Mouse (Mus musculus): ENCODE measurements around the gene Gm21994. TPM values are rescaled to one million over a fixed set of nuclear protein-coding genes. Genes with fewer than 3 reads are reported as not detected.

Gm21994 gene
- polyA plus RNA-seq, 1 experiment from 2014 or later = 1.6 TPM

Other genes with a start within 250 kb of the Gm21994 start
- 7.7 and 8.2 TPM in 2 replicates for gene Zfp120, start 118.9 kb downstream of the Gm21994 start, polyA plus RNA-seq (2015; fragmentation: Nextera tagmentation; extraction: Ambion mirVana)
- gene Gm10770, start 75.9 kb downstream of the Gm21994 start, polyA plus RNA-seq (2015; fragmentation: Nextera tagmentation; extraction: Ambion mirVana) = not detected in 2 replicates
- gene Gm14139, start 73.8 kb downstream of the Gm21994 start, polyA plus RNA-seq (2015; fragmentation: Nextera tagmentation; extraction: Ambion mirVana) = not detected in 2 replicates
- gene Zfp937, start 37.5 kb downstream of the Gm21994 start, polyA plus RNA-seq (2015; fragmentation: Nextera tagmentation; extraction: Ambion mirVana) = 3.6 and 3.9 TPM in 2 replicates
- gene Gm14124, start 1.9 kb upstream of the Gm21994 start, polyA plus RNA-seq (2015; fragmentation: Nextera tagmentation; extraction: Ambion mirVana) = not detected in 2 replicates
- 1.6 TPM in 1 of 2 replicates, not detected in the other for gene Gm10130, start 68.1 kb upstream of the Gm21994 start, polyA plus RNA-seq (2015; fragmentation: Nextera tagmentation; extraction: Ambion mirVana)
- 4.3 TPM in 2 replicates for gene 3300002I08Rik, start 107.2 kb upstream of the Gm21994 start, polyA plus RNA-seq (2015; fragmentation: Nextera tagmentation; extraction: Ambion mirVana)
- 2.1 and 2.7 TPM in 2 replicates for gene Zfp442, start 195.9 kb upstream of the Gm21994 start, polyA plus RNA-seq (2015; fragmentation: Nextera tagmentation; extraction: Ambion mirVana)
- gene Zfp345, start 229.5 kb upstream of the Gm21994 start, polyA plus RNA-seq (2015; fragmentation: Nextera tagmentation; extraction: Ambion mirVana) = not detected in 2 replicates